Mouse (Mus musculus) brain, embryonic 14.5 days (tissue): Measurements from ENCODE around the gene Plrg1.

Experiments
- CTCF ChIP-seq: fragments of 200-500 bp; IDR thresholded peaks from 2 replicates; pipeline ENCODE4 v1.5.1; 2012; ENCODE audit warnings: inconsistent platforms, mild to moderate bottlenecking, moderate library complexity, borderline replicate concordance; ENCODE audit not compliant: insufficient read depth, insufficient read length; ENCODE audit errors: extremely low read depth
- POLR2A ChIP-seq: fragments of 200-500 bp; IDR thresholded peaks from 2 replicates; pipeline ENCODE4 v1.6.1; 2012; ENCODE audit warnings: mild to moderate bottlenecking, inconsistent platforms, borderline replicate concordance; ENCODE audit not compliant: poor library complexity, insufficient read depth, insufficient read length, severe bottlenecking; ENCODE audit errors: extremely low read depth

DNA sequence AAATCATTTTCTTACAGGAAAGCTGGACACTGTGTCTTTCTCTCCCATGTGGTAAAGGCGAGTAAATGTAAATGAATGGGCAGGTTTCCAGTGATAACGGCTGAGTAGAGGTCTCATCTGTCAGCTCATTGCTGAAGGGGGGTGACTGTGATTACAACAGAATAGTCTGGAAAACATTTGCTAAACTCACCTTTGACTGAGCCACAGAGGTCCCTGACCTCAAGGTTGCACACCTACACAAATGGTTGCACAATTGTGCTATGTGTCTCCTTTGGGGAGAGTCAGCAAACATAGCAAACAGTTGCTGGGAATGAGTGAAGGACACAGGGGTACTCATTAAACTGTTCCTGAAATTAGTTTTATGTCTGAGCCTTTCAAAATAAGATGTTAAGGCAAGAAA, 16.5 kb upstream of the Plrg1 start:
- TF ChIP-seq CTCF, result no peak
- no peak for TF ChIP-seq POLR2A
